Mouse (Mus musculus): ENCODE results near the gene Il16. TPM values are rescaled to one million over a fixed set of nuclear protein-coding genes. Genes with fewer than 3 reads are reported as not detected.

Gene Il16
- total RNA-seq (2014; rRNA removed) (4.1 and 5.0 TPM in 2 replicates), polyA plus RNA-seq (2012; rRNA removed) (1.3 and 1.5 TPM in 2 replicates)

DNA sequence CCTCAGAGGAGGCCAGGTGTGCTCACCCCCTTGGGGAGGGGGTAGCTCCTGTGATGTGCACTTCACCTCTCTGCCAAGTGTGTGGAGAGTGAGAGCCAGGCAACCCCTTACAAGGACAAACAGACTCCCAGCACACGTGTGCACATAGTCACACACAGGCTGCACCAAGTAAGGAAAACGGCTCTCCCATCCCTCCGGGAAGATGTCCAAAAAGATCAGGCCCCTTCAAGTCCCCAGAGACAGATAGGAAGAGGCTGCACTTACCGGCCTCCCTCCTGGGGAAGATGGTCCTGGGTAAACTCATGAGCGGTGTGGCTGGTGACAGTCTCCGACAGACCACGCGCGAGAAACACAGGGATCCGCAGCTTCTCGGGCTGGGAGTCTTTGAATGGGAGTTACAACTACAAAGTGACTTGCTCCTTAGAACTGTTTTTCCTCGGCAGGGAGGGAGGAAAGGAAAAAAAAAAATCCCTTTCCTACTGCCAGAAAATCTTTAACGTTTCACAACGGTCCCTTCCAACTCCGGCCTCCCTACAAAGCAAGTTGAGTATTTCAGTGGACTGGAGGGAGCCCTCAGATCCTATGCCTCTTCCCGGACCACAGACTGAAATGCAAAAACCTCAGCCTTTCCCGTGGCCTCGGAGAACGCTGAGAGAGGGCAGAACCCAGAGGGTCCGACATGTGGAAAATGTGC lies at the start of gene Il16:
Gene Il16 (minus strand): TSS at position 314 of the 694 bp plus-strand sequence.
- 47% methylated on average over 20 of the region's 20 CpGs for WGBS
- DNase-seq (ENCODE audit: extremely low read depth, low read depth, low spot score): no peak
- Histone ChIP-seq H3K36me3 (ENCODE audit: control insufficient read depth, insufficient read depth, low read length) (no peaks in the 10 kb centered on the region), H3K79me2 (ENCODE audit: control insufficient read depth, insufficient read depth, low read length) (no peaks in the 10 kb centered on the region), H3K27me3 (ENCODE audit: control insufficient read depth, insufficient read depth, low read length) (no peaks in the 10 kb centered on the region; the same call in 1 of the 2 replicates), H3K4me1 (ENCODE audit: control insufficient read depth, insufficient read depth, low read length) (no peaks in the 10 kb centered on the region), H3K27ac (replicated peaks; ENCODE audit: insufficient read depth, low read depth, low read length) (no peak within 1 kb of the TSS), H3K4me3 (ENCODE audit: insufficient read depth, low read depth, low read length) (no peak within 1 kb of the TSS), H3K9ac (ENCODE audit: low read depth, low read length) (no peak within 1 kb of the TSS)
- no peak for TF ChIP-seq POLR2A (IDR thresholded peaks at IDR 0.05; ENCODE audit: extremely low read depth, insufficient read depth, low read length)

DNA sequence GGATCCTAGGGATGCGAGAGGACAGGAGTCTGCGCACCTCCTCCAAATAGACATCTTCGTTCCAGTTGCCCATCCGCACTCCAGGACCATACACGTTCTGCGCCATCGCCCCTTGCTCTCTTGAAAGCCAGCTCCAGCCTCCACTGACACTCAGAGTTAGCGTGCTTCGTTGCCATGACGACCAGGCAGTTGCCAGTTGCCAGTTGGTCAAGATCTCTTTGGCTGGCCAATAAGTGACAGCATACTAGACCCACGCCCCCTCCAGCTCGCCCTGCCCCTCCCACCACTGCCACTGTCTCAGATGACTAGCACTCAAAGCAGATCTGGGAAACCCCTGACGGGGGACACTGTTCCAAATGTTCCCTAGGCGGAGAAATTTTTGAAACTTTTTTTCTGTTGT lies 49.2 kb upstream of the Il16 start, which contains the start of gene Cfap161:
Gene Cfap161 (minus strand): TSS at position 176 of the 400 bp plus-strand sequence.
- no peaks in the 10 kb centered on the region for H3K79me2 ChIP-seq (ENCODE audit: control insufficient read depth, insufficient read depth, low read length)
- H3K9ac ChIP-seq (ENCODE audit: low read depth, low read length): no peak within 1 kb of the TSS
- TF ChIP-seq POLR2A (IDR thresholded peaks at IDR 0.05; ENCODE audit: extremely low read depth, insufficient read depth, low read length) (no peak), CTCF (IDR thresholded peaks at IDR 0.05; ENCODE audit: low read depth, low read length) (no peak)
- no peaks in the 10 kb centered on the region for H3K4me1 ChIP-seq (ENCODE audit: control insufficient read depth, insufficient read depth, low read length)
- 17% methylated on average over 14 of the region's 14 CpGs for WGBS
- no peak for DNase-seq (ENCODE audit: extremely low read depth, low read depth, low spot score)
- H3K36me3 ChIP-seq (ENCODE audit: control insufficient read depth, insufficient read depth, low read length): no peaks in the 10 kb centered on the region
- H3K27ac ChIP-seq (replicated peaks; ENCODE audit: insufficient read depth, low read depth, low read length): no peak within 1 kb of the TSS
- no peak within 1 kb of the TSS for H3K4me3 ChIP-seq (ENCODE audit: insufficient read depth, low read depth, low read length)
- no peaks in the 10 kb centered on the region for H3K27me3 ChIP-seq (ENCODE audit: control insufficient read depth, insufficient read depth, low read length)

- no peaks in the 10 kb centered on the region for H3K27me3 ChIP-seq (ENCODE audit: control insufficient read depth, insufficient read depth, low read length)
- H3K4me3 ChIP-seq (ENCODE audit: insufficient read depth, low read depth, low read length): no peak overlapping the region
- H3K4me1 ChIP-seq (ENCODE audit: control insufficient read depth, insufficient read depth, low read length): no peaks in the 10 kb centered on the region
- 43% methylated on average over 11 of the region's 11 CpGs for WGBS
- no peak overlapping the region for H3K27ac ChIP-seq (replicated peaks; ENCODE audit: insufficient read depth, low read depth, low read length)
- no peaks in the 10 kb centered on the region for H3K79me2 ChIP-seq (ENCODE audit: control insufficient read depth, insufficient read depth, low read length)
- H3K9ac ChIP-seq (ENCODE audit: low read depth, low read length): no peak overlapping the region
- no peak for DNase-seq (ENCODE audit: extremely low read depth, low read depth, low spot score)
- TF ChIP-seq POLR2A (IDR thresholded peaks at IDR 0.05; ENCODE audit: extremely low read depth, insufficient read depth, low read length) (no peak), CTCF (IDR thresholded peaks at IDR 0.05; ENCODE audit: low read depth, low read length) (no peak)
- H3K36me3 ChIP-seq (ENCODE audit: control insufficient read depth, insufficient read depth, low read length): no peaks in the 10 kb centered on the region
Measured at GRCm38 (mm10) chr7:83794006-83794683, 48.6 kb upstream of the Il16 start.

DNA sequence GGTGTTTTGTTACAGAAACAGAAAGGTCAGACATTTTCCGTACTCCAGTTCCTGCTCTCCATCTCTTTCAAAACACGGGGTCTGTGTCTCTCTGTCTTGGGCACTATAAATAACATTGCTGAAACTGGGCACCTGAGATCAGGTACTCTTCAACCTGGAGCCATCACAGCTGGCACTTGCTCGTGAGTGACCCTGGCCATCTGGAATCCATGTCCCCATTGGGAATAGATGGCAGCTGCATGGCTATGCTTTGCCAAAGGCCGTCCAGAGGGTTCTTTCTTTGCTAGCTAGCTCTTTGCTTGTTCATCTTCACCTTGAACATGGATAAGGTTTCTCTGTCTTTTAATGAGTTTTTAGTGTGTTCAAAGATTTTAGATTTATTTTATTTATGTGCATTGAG lies 35.4 kb upstream of the Il16 start:
- TF ChIP-seq POLR2A (IDR thresholded peaks at IDR 0.05; ENCODE audit: extremely low read depth, insufficient read depth, low read length): no peak
- no peak for TF ChIP-seq CTCF (IDR thresholded peaks at IDR 0.05; ENCODE audit: low read depth, low read length)
- DNase-seq (ENCODE audit: extremely low read depth, low read depth, low spot score): no peak
- no peak overlapping the region for H3K27ac ChIP-seq (replicated peaks; ENCODE audit: insufficient read depth, low read depth, low read length)
- WGBS: 91% methylated on average over 4 of the region's 4 CpGs
- no peaks in the 10 kb centered on the region for H3K79me2 ChIP-seq (ENCODE audit: control insufficient read depth, insufficient read depth, low read length)
- H3K9ac ChIP-seq (ENCODE audit: low read depth, low read length): no peak overlapping the region
- no peak overlapping the region for H3K4me3 ChIP-seq (ENCODE audit: insufficient read depth, low read depth, low read length)
- H3K4me1 ChIP-seq (ENCODE audit: control insufficient read depth, insufficient read depth, low read length): no peaks in the 10 kb centered on the region
- no peaks in the 10 kb centered on the region for H3K36me3 ChIP-seq (ENCODE audit: control insufficient read depth, insufficient read depth, low read length)
- H3K27me3 ChIP-seq (ENCODE audit: control insufficient read depth, insufficient read depth, low read length): no peaks in the 10 kb centered on the region

DNA sequence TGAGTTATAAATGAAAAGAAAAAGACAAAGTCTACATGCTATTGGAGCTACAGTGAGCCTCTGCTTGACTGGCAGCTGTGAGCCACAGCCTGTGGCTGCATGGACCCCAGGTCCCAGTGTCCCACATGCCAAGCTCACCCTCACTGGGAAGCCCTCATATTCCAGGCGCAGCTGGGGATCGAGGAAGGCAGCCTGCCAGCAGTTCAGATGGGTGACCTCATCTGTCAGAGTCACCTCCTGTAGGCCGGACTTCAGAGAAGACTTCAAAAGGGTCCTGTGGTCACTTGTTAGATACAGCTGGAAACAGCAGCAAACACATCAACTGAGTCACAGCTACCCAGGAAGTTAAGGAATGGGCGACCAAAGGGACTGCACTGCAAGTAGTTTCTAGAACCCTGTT lies 34.5 kb upstream of the Il16 start:
- Histone ChIP-seq H3K27me3 (ENCODE audit: control insufficient read depth, insufficient read depth, low read length) (no peaks in the 10 kb centered on the region), H3K27ac (replicated peaks; ENCODE audit: insufficient read depth, low read depth, low read length) (no peak overlapping the region), H3K79me2 (ENCODE audit: control insufficient read depth, insufficient read depth, low read length) (no peaks in the 10 kb centered on the region), H3K36me3 (ENCODE audit: control insufficient read depth, insufficient read depth, low read length) (no peaks in the 10 kb centered on the region), H3K4me3 (ENCODE audit: insufficient read depth, low read depth, low read length) (no peak overlapping the region), H3K9ac (ENCODE audit: low read depth, low read length) (no peak overlapping the region), H3K4me1 (ENCODE audit: control insufficient read depth, insufficient read depth, low read length) (no peaks in the 10 kb centered on the region)
- no peak for TF ChIP-seq POLR2A (IDR thresholded peaks at IDR 0.05; ENCODE audit: extremely low read depth, insufficient read depth, low read length)
- no peak for TF ChIP-seq CTCF (IDR thresholded peaks at IDR 0.05; ENCODE audit: low read depth, low read length)
- no peak for DNase-seq (ENCODE audit: extremely low read depth, low read depth, low spot score)
- 78% methylated on average over 4 of the region's 4 CpGs for WGBS

DNA sequence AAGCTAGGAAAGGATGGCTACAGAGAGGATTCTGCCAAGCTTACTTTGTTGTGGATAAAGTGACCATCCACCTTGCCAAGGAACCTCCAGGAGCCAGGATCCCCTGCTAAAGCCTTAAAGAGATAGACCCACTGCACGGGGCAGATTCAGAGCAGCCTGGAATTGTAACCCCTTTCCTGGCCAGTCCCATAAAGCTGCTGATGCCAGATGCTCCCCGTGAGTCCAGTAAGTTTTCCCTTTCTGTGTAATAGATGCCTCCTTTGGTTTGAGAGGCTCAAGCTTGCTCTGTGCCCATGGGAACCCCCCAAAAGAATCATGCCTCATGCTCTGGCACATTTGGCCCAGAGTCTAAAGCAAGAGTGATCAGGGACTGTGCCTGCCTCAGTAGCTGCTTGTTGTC lies 33.5 kb upstream of the Il16 start:
- TF ChIP-seq POLR2A (IDR thresholded peaks at IDR 0.05; ENCODE audit: extremely low read depth, insufficient read depth, low read length) (no peak), CTCF (IDR thresholded peaks at IDR 0.05; ENCODE audit: low read depth, low read length) (no peak)
- WGBS: 71% methylated on average over 2 of the region's 2 CpGs

More for the DNA sequence above, 33.5 kb upstream of the Il16 start:
- Histone ChIP-seq H3K4me3 (ENCODE audit: insufficient read depth, low read depth, low read length) (no peak overlapping the region), H3K27ac (replicated peaks; ENCODE audit: insufficient read depth, low read depth, low read length) (no peak overlapping the region), H3K79me2 (ENCODE audit: control insufficient read depth, insufficient read depth, low read length) (no peaks in the 10 kb centered on the region), H3K36me3 (ENCODE audit: control insufficient read depth, insufficient read depth, low read length) (no peaks in the 10 kb centered on the region), H3K27me3 (ENCODE audit: control insufficient read depth, insufficient read depth, low read length) (peaks cover 2% of the 10 kb centered on the region; the same call in 1 of the 2 replicates), H3K4me1 (ENCODE audit: control insufficient read depth, insufficient read depth, low read length) (no peaks in the 10 kb centered on the region), H3K9ac (ENCODE audit: low read depth, low read length) (no peak overlapping the region)
- no peak for DNase-seq (ENCODE audit: extremely low read depth, low read depth, low spot score)
